Mouse (Mus musculus) hindbrain, embryonic 12.5 days (tissue): ENCODE results near the gene Gm10799. TPM values are rescaled to one million over a fixed set of nuclear protein-coding genes. Genes with fewer than 3 reads are reported as not detected.
"Not testable (repeated sequence)": the region's sequence is repeated elsewhere in the genome, so short reads cannot be mapped to it uniquely, and the experiment has no call there.

Experiments used
- ATAC-seq: fragments of 200-750 bp; cut with Nextera tagmentation; 2 replicates; pipeline ENCODE4 v1.8.0; 2017; ENCODE audit warnings: moderate TSS enrichment; ENCODE audit not compliant: low FRiP score
- H3K27ac ChIP-seq: fragments of 300-500 bp; sonication (generic); 2 replicates; pipeline ENCODE4 v1.5.1; 2016; ENCODE audit warnings: mild to moderate bottlenecking
- H3K27me3 ChIP-seq: fragments of 300-500 bp; sonication (generic); 2 replicates; pipeline ENCODE4 v1.6.1; 2016; ENCODE audit warnings: mild to moderate bottlenecking
- H3K36me3 ChIP-seq: fragments of 300-500 bp; sonication (generic); 2 replicates; pipeline ENCODE4 v1.6.1; 2016; ENCODE audit warnings: mild to moderate bottlenecking
- H3K4me1 ChIP-seq: fragments of 300-500 bp; sonication (generic); 2 replicates; pipeline ENCODE4 v1.6.1; 2016
- H3K4me2 ChIP-seq: fragments of 300-500 bp; sonication (generic); replicated peaks from 2 replicates; pipeline ENCODE4 v1.6.1; 2016; ENCODE audit warnings: mild to moderate bottlenecking
- H3K4me3 ChIP-seq: fragments of 300-500 bp; sonication (generic); 2 replicates; pipeline ENCODE4 v1.5.1; 2016; ENCODE audit warnings: mild to moderate bottlenecking
- H3K9ac ChIP-seq: fragments of 300-500 bp; sonication (generic); 2 replicates; pipeline ENCODE4 v1.6.1; 2016; ENCODE audit warnings: mild to moderate bottlenecking, moderate library complexity
- H3K9me3 ChIP-seq: fragments of 300-500 bp; sonication (generic); replicated peaks from 2 replicates; pipeline ENCODE4 v1.6.1; 2016; ENCODE audit warnings: mild to moderate bottlenecking
- WGBS: fragments of 180-500 bp; shearing (Covaris S2); methylation state at CpG from one replicate; pipeline ENCODE4 v1.1.7; 2016; 5-methylcytosine and 5-hydroxymethylcytosine counted together
- polyA plus RNA-seq: library from polyadenylated mRNA; unstranded; fragments of >200 nt; fragmentation: Nextera tagmentation; extraction: Ambion mirVana; gene quantifications from 2 replicates; pipeline ENCODE4 v1.2.1, GENCODE M21; 2016

Gm10799 gene
- polyA plus RNA-seq: not detected in 2 replicates

GRCm38 (mm10) chr2:104068450-104068849 lies at the start of gene Gm10799:
TSS of gene Gm10799 (minus strand) at chr2:104068550.
- not testable (repeated sequence) for H3K36me3 ChIP-seq, H3K4me3 ChIP-seq, H3K4me1 ChIP-seq, H3K9ac ChIP-seq, H3K4me2 ChIP-seq, H3K27ac ChIP-seq, H3K27me3 ChIP-seq, H3K9me3 ChIP-seq, ATAC-seq
- 83% methylated on average over 7 of the region's 7 CpGs for WGBS

GRCm38 (mm10) chr2:104117173-104117572 lies 48.8 kb upstream of the Gm10799 start:
- H3K9me3 ChIP-seq, ATAC-seq, H3K4me2 ChIP-seq, H3K27me3 ChIP-seq, H3K4me3 ChIP-seq, H3K36me3 ChIP-seq, H3K9ac ChIP-seq, H3K4me1 ChIP-seq, H3K27ac ChIP-seq: not testable (repeated sequence)

GRCm38 (mm10) chr2:104114898-104115297 lies 46.5 kb upstream of the Gm10799 start:
- Histone ChIP-seq H3K9me3 (no peaks in the 10 kb centered on the region), H3K36me3 (no peaks in the 10 kb centered on the region), H3K4me2 (no peak overlapping the region), H3K9ac (no peak overlapping the region), H3K4me1 (no peaks in the 10 kb centered on the region), H3K27ac (no peak overlapping the region), H3K4me3 (no peak overlapping the region), H3K27me3 (no peaks in the 10 kb centered on the region)
- WGBS: 91% methylated on average over 3 of the region's 3 CpGs
- ATAC-seq: no peak

- not testable (repeated sequence) for H3K27ac ChIP-seq, H3K9ac ChIP-seq, H3K27me3 ChIP-seq
Observed at GRCm38 (mm10) chr2:104113563-104113962, 45.2 kb upstream of the Gm10799 start.

GRCm38 (mm10) chr2:104111170-104111797 lies 42.9 kb upstream of the Gm10799 start:
- H3K36me3 ChIP-seq, ATAC-seq, H3K9ac ChIP-seq, H3K9me3 ChIP-seq, H3K4me1 ChIP-seq, H3K27ac ChIP-seq, H3K27me3 ChIP-seq, H3K4me3 ChIP-seq, H3K4me2 ChIP-seq: not testable (repeated sequence)
- no CpG with 5 or more reads among the region's 1 CpGs for WGBS

More at GRCm38 (mm10) chr2:104113563-104113962, 45.2 kb upstream of the Gm10799 start:
- H3K4me3 ChIP-seq, H3K36me3 ChIP-seq, H3K4me2 ChIP-seq, H3K9me3 ChIP-seq, ATAC-seq, H3K4me1 ChIP-seq: not testable (repeated sequence)

- H3K9ac ChIP-seq: no peak overlapping the region
- no peak for ATAC-seq
- H3K4me3 ChIP-seq: no peak overlapping the region
- H3K9me3 ChIP-seq: no peaks in the 10 kb centered on the region
- 96% methylated on average over 4 of the region's 4 CpGs for WGBS
- H3K27ac ChIP-seq: no peak overlapping the region
- no peaks in the 10 kb centered on the region for H3K4me1 ChIP-seq
- no peaks in the 10 kb centered on the region for H3K36me3 ChIP-seq
- H3K4me2 ChIP-seq: no peak overlapping the region
- no peaks in the 10 kb centered on the region for H3K27me3 ChIP-seq
Observed at GRCm38 (mm10) chr2:104110031-104110430, 41.7 kb upstream of the Gm10799 start.

- H3K9me3 ChIP-seq: no peaks in the 10 kb centered on the region
- no peaks in the 10 kb centered on the region for H3K36me3 ChIP-seq
- WGBS: 65% methylated on average over 2 of the region's 2 CpGs
- no peaks in the 10 kb centered on the region for H3K4me1 ChIP-seq
- ATAC-seq: no peak
- no peak overlapping the region for H3K4me2 ChIP-seq
- no peaks in the 10 kb centered on the region for H3K27me3 ChIP-seq
- no peak overlapping the region for H3K4me3 ChIP-seq
- H3K9ac ChIP-seq: no peak overlapping the region
- H3K27ac ChIP-seq: no peak overlapping the region
Observed at GRCm38 (mm10) chr2:104109528-104109927, 41.2 kb upstream of the Gm10799 start.

- not testable (repeated sequence) for H3K4me2 ChIP-seq
Observed at GRCm38 (mm10) chr2:104109021-104109420, 40.7 kb upstream of the Gm10799 start.

GRCm38 (mm10) chr2:104104800-104105199 lies 36.5 kb upstream of the Gm10799 start:
- no peak overlapping the region for H3K4me3 ChIP-seq
- no peak for ATAC-seq
- 90% methylated on average over 6 of the region's 6 CpGs for WGBS
- no peak overlapping the region for H3K4me2 ChIP-seq
- H3K9ac ChIP-seq: no peak overlapping the region
- no peaks in the 10 kb centered on the region for H3K27me3 ChIP-seq
- no peaks in the 10 kb centered on the region for H3K9me3 ChIP-seq
- H3K4me1 ChIP-seq: no peaks in the 10 kb centered on the region
- H3K36me3 ChIP-seq: no peaks in the 10 kb centered on the region
- no peak overlapping the region for H3K27ac ChIP-seq

More at GRCm38 (mm10) chr2:104109021-104109420, 40.7 kb upstream of the Gm10799 start:
- not testable (repeated sequence) for H3K4me3 ChIP-seq, H3K27me3 ChIP-seq, H3K27ac ChIP-seq, H3K9me3 ChIP-seq, H3K4me1 ChIP-seq, H3K36me3 ChIP-seq, H3K9ac ChIP-seq, ATAC-seq
- WGBS: 89% methylated on average over 2 of the region's 2 CpGs

GRCm38 (mm10) chr2:104099946-104100345 lies 31.6 kb upstream of the Gm10799 start:
- ATAC-seq: no peak
- Histone ChIP-seq H3K4me3 (no peak overlapping the region), H3K9me3 (no peaks in the 10 kb centered on the region), H3K27me3 (no peaks in the 10 kb centered on the region), H3K27ac (no peak overlapping the region), H3K4me2 (no peak overlapping the region), H3K9ac (no peak overlapping the region), H3K36me3 (no peaks in the 10 kb centered on the region), H3K4me1 (peaks cover 12% of the 10 kb centered on the region)
- WGBS: 63% methylated on average over 1 of the region's 1 CpGs

- no peak overlapping the region for H3K4me3 ChIP-seq
- WGBS: 90% methylated on average over 2 of the region's 2 CpGs
- H3K9ac ChIP-seq: no peak overlapping the region
- H3K9me3 ChIP-seq: no peaks in the 10 kb centered on the region
- no peaks in the 10 kb centered on the region for H3K36me3 ChIP-seq
- H3K4me2 ChIP-seq: no peak overlapping the region
- no peak for ATAC-seq
- no peak overlapping the region for H3K27ac ChIP-seq
- no peaks in the 10 kb centered on the region for H3K27me3 ChIP-seq
- peaks cover 12% of the 10 kb centered on the region for H3K4me1 ChIP-seq
Observed at GRCm38 (mm10) chr2:104099231-104099585, 30.9 kb upstream of the Gm10799 start.

- H3K4me1 ChIP-seq: peaks cover 12% of the 10 kb centered on the region
- no peaks in the 10 kb centered on the region for H3K9me3 ChIP-seq
- H3K36me3 ChIP-seq: no peaks in the 10 kb centered on the region
- ATAC-seq: no peak
- no peak overlapping the region for H3K4me3 ChIP-seq
- H3K4me2 ChIP-seq: no peak overlapping the region
- H3K27ac ChIP-seq: no peak overlapping the region
- no peaks in the 10 kb centered on the region for H3K27me3 ChIP-seq
- WGBS: 43% methylated on average over 3 of the region's 3 CpGs
- no peak overlapping the region for H3K9ac ChIP-seq
Observed at GRCm38 (mm10) chr2:104098529-104099230, 30.3 kb upstream of the Gm10799 start.

GRCm38 (mm10) chr2:104097396-104097795 lies 29.0 kb upstream of the Gm10799 start:
- H3K4me2 ChIP-seq: 0 out of 2 replicates have a peak overlapping the region, but pooled peaks have one; percentile 3
- H3K9me3 ChIP-seq, H3K27ac ChIP-seq, H3K9ac ChIP-seq, ATAC-seq, H3K4me3 ChIP-seq, H3K27me3 ChIP-seq, H3K36me3 ChIP-seq: not testable (repeated sequence)
- WGBS: 95% methylated on average over 4 of the region's 4 CpGs
- peaks cover 12% of the 10 kb centered on the region for H3K4me1 ChIP-seq
